Mouse (Mus musculus) T-helper 17 cell (primary cell): ENCODE results near the gene Epha2.

Source experiments
- in situ Hi-C, 2 experiments: fragments of 300-600 bp; cut with MboI, MseI; formaldehyde crosslinking; loops; 1 replicate in 1 of 2; 2 replicates in 1 of 2; pipeline ENCODE4 v1.15.1; 2025; ENCODE audit warnings: high pct_unique_total_duplicates in 2 of 2

The Epha2 gene

DNA sequence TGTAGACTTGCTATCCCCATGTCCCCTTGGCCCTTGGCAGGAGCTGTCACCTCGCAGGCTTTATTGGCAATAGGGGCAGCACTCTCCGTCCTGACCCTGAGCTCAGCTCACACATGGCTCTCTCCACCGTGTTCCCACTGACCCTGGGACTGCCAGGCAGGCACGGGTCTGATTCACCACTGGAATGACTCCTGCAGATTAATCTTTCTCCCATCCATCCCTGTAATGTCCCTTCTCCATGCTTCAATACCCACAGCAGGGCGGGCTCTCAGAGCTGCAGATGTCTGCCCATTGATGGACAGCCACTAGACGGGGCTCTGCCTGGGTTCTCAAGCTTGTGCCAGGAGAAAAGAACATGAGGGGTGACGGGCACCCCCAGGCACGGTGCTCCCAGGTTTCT lies 64.1 kb downstream of the Epha2 start:
- in situ Hi-C loops: no loop called here

DNA sequence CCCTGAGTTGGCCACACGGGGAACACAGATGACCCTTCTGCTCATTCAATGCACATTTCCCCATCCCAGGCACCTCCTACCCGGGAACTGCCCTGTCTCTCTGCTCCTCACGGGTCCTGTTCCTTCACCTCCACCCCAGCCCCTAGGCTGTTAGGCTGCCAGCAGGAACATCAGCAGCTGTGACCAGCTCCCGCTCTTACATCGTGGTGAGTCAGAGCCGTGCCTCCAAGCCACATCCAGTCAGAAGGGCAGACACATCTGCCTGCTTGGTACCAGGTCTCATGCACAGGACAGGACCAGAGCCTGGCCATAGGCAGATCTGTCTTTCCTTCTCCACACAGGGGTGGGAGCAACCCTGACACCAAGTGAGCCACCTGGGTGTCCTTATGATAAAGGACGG lies 64.8 kb downstream of the Epha2 start:
- in situ Hi-C loops: no loop called here

DNA sequence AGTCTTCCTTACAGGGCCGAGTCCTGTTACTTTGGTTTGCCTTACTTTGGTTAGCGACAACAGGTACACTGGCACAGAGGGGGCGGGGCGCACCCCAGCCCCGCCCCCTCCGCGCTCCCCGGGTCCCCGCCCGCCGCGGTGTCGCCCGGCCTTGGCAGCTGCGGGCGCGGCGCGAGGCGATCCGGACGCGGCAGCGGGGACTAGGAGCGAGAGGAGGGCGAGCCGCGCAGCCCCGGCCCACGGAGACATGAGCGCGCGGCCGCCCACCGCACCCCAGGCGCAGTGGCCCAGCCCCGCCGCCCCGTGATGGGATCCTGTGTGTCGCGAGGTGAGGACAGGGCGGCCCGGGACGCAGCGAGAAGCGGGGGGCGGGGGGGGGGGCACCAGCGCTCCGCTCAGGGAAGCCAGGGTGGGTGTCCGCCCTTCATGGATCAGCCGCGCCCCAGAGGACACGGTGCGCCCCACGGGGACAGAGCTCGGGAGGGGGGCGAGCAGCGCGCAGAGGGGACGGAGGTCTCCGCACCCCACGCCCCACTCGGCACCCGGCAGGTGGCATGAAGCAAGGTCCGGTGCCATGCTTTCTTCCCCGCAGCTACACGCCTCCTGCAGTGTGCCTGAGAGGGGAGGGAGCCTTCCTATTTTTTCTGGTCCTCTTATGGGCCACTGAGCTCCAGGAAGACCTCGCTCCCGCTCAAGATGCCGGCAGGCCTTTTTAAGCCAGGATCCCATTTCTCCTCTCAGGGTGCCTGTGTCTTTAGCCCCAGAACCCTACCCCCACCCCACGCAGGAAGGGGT lies 67.2 kb downstream of the Epha2 start, which contains the start of gene Fam131c:
Gene Fam131c, plus strand, starts transcription at position 224 of the 795 bp plus-strand sequence.
- in situ Hi-C loops: no loop called here

DNA sequence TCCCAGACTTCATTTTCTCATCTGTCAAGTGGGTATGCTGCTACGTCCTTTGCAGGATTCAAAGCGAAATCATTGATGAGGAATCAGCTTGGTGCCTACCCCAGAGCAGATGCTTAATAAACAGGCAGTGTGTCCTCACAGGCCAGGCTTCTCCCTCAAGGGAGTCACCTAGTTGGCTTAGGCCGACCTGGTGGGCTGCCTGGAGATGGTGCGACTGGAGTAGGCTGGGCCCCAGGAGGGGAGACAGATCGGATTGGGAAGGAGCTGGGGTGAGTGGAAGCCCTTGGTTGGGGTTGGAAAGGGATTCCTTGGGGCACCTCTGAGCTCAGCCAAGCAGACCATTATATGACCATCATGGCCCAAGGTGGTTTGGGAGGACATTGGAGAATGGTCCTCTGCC lies 71.4 kb downstream of the Epha2 start:
- in situ Hi-C loops: no loop called here
